Mouse (Mus musculus): ENCODE measurements around the gene Sh3gl2. TPM values are rescaled to one million over a fixed set of nuclear protein-coding genes. Genes with fewer than 3 reads are reported as not detected.

The Sh3gl2 gene
- not detected in 2 replicates for total RNA-seq (2014; fragmentation: Nextera tagmentation)
- not detected in 2 replicates for total RNA-seq (2017)

DNA sequence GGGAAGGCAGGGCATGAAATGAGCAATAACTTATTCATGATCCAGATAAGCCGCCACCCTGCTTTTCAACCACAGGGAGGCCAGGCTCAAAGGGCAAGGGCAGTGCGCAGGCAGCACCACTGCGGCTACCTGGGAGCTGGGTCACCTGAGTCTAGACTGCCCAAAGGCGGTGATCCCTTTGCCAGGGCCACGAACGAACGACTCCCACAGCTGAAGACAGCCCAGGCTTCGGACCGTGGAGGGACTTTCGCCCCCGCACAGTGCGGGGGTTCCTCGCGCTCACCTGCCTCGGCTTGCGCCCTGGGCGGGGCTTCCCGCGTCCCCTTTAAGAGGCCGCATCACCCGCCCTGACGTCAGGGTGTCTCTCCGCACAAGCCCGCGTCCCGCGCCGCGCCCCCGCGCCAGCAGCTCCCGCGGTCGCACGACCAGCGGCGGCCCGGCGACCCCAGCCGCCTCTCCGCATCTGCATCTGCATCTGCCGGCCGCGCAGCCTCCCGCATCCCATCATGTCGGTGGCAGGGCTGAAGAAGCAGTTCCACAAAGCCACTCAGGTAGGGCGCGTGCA lies at the start of gene Sh3gl2:
Gene Sh3gl2, plus strand, starts transcription at position 56 of the 565 bp plus-strand sequence.
- ATAC-seq (replicated peaks; ENCODE audit: low FRiP score, low TSS enrichment, poor library complexity, severe bottlenecking) = no peak

DNA sequence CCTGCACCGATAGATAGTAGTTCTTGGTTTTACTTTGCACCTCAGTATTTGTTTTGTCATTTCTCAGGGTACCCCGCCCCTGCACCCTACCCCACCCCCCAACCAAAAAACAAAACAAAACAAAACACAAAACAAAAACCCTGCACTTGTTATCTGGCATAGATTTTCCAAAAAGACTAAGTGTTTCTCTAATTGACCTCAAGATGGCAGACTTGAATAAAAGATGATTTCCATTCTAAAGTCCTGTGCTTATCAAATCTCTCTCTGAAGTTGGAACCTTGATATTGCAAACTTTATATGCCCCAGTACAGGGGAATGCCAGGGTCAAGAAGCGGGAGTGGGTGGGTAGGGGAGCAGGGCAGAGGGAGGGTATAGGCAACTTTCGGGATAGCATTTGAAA lies 43.8 kb upstream of the Sh3gl2 start:
- no peak for ATAC-seq (replicated peaks; ENCODE audit: low FRiP score, low TSS enrichment, poor library complexity, severe bottlenecking)

DNA sequence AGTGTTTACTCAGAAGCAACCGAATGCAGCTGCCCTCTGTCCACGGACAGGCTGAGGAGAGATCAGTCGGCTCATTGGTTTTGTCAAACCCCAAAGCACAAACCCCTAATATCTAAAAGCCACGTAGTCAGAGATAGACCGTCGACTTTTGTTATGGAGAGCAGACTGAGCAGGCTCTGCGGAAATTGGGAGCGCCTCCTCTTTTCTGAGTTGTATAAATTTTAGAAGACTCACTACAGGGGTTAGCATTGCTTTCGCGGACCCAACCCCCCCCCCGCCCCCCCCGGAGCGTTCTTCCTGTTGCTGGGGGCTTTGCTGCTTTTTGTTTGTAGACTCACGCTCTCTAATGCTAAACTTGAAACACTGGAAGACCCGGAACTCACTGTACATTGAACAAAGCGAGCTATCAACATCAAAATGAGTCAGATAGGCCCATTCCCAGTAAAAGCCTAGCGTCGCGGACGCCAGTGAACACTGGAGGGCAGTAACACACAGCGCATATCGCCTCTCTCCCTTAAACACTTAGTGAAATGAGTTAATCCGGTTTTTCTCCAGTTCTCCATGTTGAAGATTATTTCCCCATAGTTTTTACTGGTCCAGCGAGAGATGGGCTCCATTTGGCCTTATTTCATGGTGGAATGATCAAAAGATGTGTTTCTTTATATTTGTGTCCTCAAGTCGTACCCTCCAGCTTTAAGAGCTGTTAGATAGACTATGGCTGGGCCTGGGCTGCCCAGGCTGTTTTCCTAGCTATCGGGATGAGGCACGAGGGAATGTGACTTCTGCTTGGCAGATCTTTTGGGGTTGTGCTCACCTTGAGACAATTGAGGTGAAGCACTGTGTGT lies 42.2 kb upstream of the Sh3gl2 start:
- ATAC-seq (replicated peaks; ENCODE audit: low FRiP score, low TSS enrichment, poor library complexity, severe bottlenecking) = 0 out of 2 replicates have a peak, but pooled peaks have one; percentile 55

DNA sequence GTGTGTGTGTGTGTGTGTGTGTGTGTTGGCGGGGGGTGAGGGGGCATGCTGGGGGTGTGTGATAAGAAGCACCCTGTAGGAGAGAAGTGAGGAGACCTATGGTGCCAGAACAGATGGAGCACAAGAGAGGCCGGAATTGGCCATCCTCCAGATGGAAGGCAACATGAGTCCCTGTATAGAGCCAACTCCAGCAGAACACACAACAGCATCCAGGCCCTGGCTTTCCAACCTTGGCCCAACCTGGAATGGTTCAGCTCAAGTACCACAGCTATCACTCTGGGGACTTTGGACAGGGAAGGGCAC lies 41.7 kb upstream of the Sh3gl2 start:
- ATAC-seq (replicated peaks; ENCODE audit: low FRiP score, low TSS enrichment, poor library complexity, severe bottlenecking) = no peak

GRCm38 (mm10) chr4:85168001-85168400 lies 36.9 kb upstream of the Sh3gl2 start:
- no peak for ATAC-seq (replicated peaks; ENCODE audit: low FRiP score, low TSS enrichment, poor library complexity, severe bottlenecking)

DNA sequence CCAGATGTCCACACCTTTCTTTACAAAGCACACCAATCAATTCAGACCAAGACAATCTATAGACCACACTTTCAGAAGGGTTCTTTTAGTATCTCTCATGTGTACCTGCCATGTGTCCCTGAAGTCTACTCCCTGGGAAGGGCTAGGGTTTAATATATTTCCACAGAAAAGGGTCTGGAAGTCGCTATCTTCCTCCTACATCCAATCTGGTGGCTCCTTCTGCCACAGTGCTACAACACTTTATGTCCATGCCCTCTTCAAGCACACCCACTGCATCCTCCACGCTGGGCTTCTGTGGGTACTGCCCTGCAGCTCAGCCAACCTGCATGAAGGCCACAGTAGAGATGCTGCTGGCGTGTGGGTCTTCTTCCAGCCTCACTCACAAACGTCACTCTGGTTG lies 29.5 kb upstream of the Sh3gl2 start:
- no peak for ATAC-seq (replicated peaks; ENCODE audit: low FRiP score, low TSS enrichment, poor library complexity, severe bottlenecking)

- no peak for ATAC-seq (replicated peaks; ENCODE audit: low FRiP score, low TSS enrichment, poor library complexity, severe bottlenecking)
These were observed 26.4 kb upstream of the Sh3gl2 start for GRCm38 (mm10) chr4:85178394-85179051.

DNA sequence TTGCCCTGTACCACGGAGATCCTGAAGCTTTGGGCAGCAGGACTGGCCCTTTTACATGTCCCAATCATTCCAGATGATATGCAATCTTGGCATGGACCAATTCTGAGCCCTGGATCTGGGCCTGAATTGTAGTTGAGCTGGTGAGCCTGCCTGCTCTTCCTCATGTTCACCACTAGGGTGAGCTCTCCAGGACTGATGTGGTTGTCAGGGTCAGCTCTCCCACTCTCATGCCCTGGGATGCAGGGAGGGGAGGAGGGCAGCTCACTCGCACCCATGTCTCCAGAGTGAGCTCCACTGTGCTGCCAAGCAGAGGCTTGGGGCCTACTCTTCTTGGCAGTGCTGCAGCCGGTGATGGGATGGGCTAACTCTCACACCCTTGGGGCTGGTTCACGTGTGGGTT lies 18.9 kb upstream of the Sh3gl2 start:
- peak; percentile 55 for ATAC-seq (replicated peaks; ENCODE audit: low FRiP score, low TSS enrichment, poor library complexity, severe bottlenecking)

- no peak for ATAC-seq (replicated peaks; ENCODE audit: low FRiP score, low TSS enrichment, poor library complexity, severe bottlenecking)
These were observed 8.7 kb upstream of the Sh3gl2 start for GRCm38 (mm10) chr4:85196201-85196600.

DNA sequence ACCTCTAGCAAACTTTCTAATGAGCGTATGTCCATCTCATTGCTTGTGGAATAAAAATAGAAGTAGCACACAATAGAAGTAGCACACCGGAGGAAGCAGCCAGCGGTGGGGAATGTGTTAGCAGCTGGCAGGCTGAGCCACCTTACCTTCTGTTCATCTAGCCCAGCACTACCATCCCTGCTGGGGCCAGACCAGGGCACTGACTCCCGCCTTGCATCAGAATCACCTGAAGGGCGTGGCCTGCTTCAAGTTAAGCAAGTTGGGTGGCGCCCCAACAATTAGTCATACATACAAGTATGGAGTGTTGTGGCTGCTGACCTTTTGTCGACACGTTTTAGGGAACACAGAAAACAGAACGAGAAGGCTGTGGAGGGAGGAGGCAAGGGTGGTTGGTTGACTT lies 6.5 kb upstream of the Sh3gl2 start:
- no peak for ATAC-seq (replicated peaks; ENCODE audit: low FRiP score, low TSS enrichment, poor library complexity, severe bottlenecking)

GRCm38 (mm10) chr4:85202582-85202981 lies 2.3 kb upstream of the Sh3gl2 start:
- no peak for ATAC-seq (replicated peaks; ENCODE audit: low FRiP score, low TSS enrichment, poor library complexity, severe bottlenecking)

DNA sequence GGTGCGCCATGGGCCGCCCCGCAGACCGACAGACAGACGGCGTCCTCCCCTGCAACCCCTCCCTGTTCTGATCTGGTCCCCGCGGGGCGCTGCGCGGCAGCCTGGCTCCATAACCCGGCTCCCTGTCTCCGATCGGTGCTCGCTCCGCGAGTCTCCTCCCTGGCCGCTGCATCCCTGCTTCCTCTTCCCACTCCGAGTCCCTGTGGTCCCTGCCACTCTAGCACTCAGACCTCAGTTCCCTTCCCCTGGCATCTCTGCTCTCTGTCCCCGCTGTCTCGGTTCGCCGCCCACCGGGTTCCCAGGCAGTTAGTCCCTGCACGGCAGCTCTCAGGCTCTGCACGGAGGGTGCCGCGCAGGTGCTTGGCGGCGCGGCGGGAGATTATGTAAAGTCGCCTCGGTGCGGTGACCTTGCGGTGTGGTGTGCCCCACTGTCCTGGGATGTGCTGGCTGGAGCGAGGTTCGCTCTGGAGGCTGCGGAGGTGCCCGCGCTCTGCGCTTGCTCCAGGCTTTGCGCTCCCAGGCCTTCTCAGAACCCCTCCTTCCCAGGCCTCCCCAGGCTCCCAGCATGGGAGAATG lies 798 bp downstream of the Sh3gl2 start:
- no peak for ATAC-seq (replicated peaks; ENCODE audit: low FRiP score, low TSS enrichment, poor library complexity, severe bottlenecking)

DNA sequence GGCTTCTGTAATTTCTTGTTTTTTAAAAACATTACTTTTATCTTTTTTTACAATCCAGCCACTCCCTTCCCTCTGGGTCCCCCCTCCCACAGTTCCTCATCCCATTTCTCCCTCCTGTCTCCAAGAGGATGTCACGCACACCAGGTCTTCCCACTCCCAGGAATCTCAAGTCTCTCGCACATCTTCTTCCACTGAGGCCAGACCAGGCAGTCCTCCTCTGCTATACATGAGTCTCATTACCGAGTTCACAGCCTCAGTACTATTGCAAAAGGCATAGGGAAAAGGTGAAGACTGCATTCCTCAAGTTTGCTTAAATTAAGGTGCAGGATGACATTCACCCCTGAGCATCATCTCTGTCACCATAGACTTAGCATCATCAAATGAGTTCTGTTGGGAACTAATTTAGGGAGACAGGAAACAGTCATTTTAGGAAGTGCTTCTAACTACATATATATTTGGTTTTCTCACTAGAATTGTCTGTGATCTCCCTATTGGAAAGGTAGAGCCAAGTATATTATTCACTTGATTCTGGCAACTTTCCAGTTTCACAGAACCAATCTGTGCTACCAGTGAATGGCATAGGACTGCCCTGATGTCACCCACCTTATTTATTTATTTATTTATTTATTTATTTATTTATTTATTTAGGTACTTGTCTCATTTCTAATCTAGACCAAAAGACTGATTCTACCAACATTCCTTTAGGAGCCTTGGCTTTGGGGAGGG lies 1.9 kb downstream of the Sh3gl2 start:
- ATAC-seq (replicated peaks; ENCODE audit: low FRiP score, low TSS enrichment, poor library complexity, severe bottlenecking) = no peak

GRCm38 (mm10) chr4:85207515-85207914 lies 2.6 kb downstream of the Sh3gl2 start:
- no peak for ATAC-seq (replicated peaks; ENCODE audit: low FRiP score, low TSS enrichment, poor library complexity, severe bottlenecking)

DNA sequence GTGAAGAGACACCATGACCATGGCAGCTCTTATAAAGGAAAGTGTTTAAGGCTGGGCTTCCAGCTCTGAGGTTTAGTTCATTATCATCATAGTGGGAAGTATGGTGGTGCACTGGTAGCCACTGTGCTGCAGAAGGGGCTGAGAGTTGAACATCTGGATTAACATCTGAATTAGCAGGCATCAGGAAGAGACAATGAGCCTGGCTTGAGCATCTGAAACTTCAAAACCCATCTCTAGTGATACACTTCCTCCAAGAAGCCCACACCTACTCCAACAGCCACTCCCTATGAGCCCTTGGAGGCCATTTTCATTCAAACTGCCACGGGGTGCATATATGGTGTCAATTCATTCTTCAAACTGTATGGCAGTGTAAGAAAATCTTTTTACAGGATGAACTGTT lies 3.6 kb downstream of the Sh3gl2 start:
- ATAC-seq (replicated peaks; ENCODE audit: low FRiP score, low TSS enrichment, poor library complexity, severe bottlenecking) = no peak

DNA sequence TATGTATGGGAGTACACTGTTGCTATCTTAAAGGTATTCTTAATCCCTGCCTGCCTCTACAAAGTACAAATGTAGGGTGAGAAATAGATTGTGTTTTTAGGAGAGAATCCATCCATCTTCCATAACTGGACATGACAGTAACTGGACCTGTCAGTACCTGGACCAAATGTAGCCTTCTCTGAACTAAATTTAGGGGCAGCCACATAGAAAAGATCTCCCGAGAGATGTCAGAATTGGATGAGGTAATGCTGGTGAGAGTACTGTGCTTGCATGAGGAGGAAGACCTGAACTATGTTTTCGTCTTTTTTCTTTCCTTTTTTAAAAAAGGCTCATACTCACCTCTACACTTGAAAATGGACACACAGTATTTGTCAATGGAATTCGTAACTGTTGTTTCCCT lies 6.0 kb downstream of the Sh3gl2 start:
- no peak for ATAC-seq (replicated peaks; ENCODE audit: low FRiP score, low TSS enrichment, poor library complexity, severe bottlenecking)

DNA sequence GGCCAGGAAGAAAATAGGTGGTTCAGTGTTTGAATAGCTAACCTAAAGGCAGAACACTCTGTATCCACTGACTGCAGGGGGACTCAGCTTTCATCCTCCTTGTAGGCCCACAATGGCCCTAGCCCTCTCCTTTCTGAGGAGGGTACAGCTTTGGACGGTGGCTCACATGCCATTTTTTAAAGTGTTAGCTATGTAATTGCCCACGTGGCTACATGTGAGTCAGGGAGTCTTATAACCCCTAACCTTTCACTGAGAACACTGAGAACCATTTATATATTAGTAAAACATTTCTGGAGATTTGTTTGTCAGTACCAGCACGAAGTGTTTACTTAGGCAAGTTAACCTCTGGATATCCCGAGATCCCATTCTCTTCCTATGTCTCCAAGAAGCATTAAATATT lies 12.1 kb downstream of the Sh3gl2 start:
- ATAC-seq (replicated peaks; ENCODE audit: low FRiP score, low TSS enrichment, poor library complexity, severe bottlenecking) = no peak

DNA sequence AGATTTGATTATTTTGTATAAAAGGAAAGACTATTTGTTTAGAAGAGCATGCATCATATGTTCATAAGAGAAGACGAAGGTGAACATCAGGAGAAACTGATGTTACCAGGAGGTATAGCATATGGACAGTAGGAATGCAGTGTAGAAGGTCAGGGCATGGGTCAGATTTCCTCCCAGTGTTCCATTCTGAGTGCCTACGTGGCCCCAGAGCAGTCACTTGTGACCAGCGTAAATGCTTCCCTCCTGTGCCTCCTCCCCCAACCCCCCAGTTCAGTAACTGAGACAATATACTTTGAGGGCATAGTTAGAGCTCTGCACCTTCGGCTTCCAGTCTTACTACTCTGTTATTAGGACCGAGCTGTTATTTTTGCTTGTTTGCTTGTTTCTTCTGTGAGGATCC lies 17.8 kb downstream of the Sh3gl2 start:
- no peak for ATAC-seq (replicated peaks; ENCODE audit: low FRiP score, low TSS enrichment, poor library complexity, severe bottlenecking)

DNA sequence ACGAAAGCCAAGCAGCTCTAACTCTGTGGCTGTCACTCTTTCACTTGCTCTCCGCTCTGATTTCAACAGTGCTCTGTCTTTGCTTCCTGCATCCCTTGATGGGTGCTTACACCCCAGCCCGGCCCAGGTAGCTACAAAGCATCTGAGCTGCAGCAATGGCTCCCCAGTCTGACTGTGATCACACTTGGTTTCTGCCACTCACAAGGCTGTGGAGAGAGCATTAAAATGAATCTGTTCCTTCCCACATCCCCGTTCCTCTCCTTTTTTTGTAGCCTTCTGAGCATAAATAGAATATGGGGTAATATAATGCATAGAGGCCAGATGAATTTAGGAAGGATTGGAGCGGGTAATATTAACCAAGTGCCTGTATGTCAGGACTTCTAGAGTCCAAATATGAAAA lies 21.8 kb downstream of the Sh3gl2 start:
- ATAC-seq (replicated peaks; ENCODE audit: low FRiP score, low TSS enrichment, poor library complexity, severe bottlenecking) = no peak
